Mouse (Mus musculus) left cerebral cortex, postnatal 36 days (tissue): ENCODE measurements at regions not wholly inside any gene's neighbourhood (a gene's known extent, or its start where the extent isn't known, plus 50 kb on each side); places are given as distances from the start of the nearest gene placed in this dataset.

Experiments
- DNase-seq, 2 experiments: peaks; one replicate each; pipeline ENCODE4 v3.0.0; 2021 to 2022; ENCODE audit warnings: low spot score in 2 of 2, mixed read lengths in 1 of 2
- intact Hi-C: fragments of 180-260 bp; cut with DNase I; formaldehyde crosslinking; loops from one replicate; pipeline ENCODE4 v1.15.1; 2025

DNA sequence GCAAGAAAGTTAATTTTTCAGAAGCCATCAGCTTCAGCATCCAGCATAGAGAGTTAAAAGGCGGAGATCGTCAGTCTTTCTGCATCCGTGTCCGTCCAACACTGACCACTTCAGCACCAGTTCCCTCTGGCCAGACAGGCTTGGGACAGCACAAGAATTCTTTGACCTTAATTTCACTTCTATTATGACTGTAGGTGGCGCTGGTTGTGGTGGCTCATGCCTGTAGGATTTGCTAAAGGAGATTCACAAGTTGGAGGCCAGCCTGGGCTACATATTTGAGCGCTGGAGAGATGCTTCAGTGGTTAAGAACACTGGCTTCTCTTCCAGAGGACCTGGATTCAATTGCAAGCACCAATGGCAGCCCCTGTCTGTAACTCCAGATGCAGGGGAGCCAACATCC is 66.0 kb downstream of the Amer2 start:
- no peak for DNase-seq
- intact Hi-C loops: loop anchor here (10.0 kb wide), 1 partner anchor 134 kb away; no protein-coding TSS in a partner anchor

GRCm38 (mm10) chr14:60443821-60444551 is 70.9 kb downstream of the Amer2 start:
- DNase-seq: no peak
- intact Hi-C loops: no loop called here

- intact Hi-C loops: no loop called here
Measured at GRCm38 (mm10) chr14:60444552-60444937, 71.5 kb downstream of the Amer2 start.

DNA sequence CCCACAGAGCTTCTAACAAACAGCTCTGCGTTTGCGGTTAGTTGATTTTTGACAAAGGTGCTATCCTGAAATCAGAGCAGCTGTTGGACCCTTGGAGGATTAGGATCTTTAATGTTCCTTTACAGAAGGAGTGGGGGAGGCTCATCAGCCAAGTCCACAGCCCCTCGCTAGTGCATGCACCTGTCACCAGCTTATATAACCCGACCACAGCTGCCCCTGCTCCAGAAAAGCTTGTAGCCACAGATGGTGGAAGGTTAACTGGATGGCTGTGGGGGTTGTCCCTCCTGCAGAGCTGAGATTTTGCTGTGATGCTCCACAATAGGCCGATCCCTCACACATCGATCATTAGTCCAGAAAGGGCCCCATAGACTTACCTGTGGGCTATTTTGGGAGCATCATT is 73.0 kb downstream of the Amer2 start:
- DNase-seq: no peak
- intact Hi-C loops: no loop called here

More at GRCm38 (mm10) chr14:60444552-60444937, 71.5 kb downstream of the Amer2 start:
- DNase-seq: no peak

DNA sequence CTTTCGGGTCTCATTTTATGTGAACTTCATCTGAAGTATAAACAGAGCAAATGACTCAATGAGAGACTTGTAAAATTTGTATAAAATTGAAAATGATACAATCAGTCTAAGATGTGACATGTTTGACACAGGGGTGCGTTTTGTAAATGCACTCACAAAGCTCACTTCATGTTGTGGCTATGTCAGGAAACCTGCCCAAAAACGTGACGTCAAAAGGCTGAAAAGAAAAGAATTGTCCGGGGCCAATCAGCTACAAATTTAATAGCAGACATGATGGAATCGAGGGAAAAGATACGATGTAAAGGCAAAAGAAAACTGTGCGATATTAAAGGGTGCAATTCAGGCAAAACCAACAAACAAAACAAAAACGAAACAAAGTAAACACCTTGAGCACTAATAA is 78.2 kb downstream of the Amer2 start:
- DNase-seq: no peak
- intact Hi-C loops: no loop called here

DNA sequence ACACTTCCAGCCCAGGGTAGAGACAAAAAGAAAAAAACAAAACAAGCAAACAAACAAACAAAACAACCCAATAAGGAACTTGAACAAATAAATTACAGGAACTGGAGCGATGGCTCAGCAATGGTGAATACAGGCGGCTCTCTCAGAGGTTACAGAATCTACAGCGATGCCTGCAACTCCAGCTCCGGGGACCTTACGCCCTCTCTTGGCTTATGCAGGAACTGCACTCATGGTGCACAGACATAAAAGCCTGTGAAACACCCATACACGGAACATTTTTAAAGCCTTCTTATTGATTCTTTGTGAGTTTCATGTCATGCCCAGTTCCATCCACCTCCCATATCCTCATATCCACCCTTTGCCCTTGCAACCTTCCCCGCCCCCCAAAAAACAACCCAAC is 78.6 kb downstream of the Amer2 start:
- DNase-seq: no peak

DNA sequence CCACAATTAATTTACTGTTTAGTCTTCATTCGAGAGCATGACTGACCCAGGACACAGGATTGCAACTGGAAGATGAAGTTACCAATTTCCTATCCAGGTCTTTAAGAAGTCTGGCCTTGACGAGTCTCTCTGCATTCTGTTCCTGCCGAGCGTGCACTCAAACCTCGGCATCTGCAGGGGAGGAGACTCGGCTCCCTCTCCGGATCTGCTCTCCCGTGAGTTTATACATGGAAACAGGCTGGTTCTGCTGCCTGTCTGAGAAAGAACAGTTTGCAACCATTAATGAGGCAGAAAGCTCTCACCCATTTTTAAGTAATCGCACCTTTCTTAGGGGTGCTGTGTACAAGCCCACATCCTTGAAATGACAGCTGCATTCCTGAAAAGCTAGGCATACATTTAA is 83.7 kb downstream of the Amer2 start:
- intact Hi-C loops: no loop called here
- DNase-seq: no peak

More for the DNA sequence above, 78.6 kb downstream of the Amer2 start:
- intact Hi-C loops: no loop called here

GRCm38 (mm10) chr14:60484996-60485888 is 112.2 kb downstream of the Amer2 start:
- intact Hi-C loops: no loop called here
- DNase-seq: peak; percentile 27 to 29

GRCm38 (mm10) chr14:60485889-60486274 is 112.8 kb downstream of the Amer2 start:
- DNase-seq: no peak
- intact Hi-C loops: no loop called here

DNA sequence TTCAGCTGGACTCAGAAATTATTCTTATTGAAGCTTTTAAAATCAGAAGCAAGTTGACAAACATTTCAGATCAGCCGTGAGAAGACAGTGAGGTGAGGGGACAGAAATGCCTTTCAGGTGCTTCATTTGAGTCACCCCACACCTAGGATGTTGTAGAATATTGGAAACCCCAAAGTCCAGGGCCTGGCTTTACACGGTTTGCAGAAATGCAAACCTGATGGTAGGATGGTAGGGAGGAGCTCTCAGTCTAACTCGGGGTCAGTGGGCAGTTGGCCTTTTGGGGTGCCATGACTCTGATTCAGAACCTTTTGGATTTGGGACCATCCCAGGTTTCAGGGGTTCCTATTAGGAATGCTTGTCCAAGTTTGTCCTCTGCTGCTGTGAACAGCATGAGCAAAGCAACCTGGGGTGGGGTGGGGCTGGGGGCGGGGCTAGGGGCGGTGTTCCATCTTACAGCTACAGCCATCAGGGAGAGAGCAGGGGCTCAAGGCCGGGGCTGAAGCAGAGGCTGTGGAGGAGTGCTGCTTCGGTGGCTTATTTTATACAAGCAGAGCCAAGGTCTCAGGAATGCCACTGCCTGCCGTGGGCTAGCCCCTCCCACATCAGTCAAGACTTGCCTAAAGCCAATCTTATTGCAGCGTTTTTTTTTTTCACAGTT is 113.3 kb downstream of the Amer2 start:
- DNase-seq: no peak
- intact Hi-C loops: no loop called here

GRCm38 (mm10) chr14:60489111-60489510 is 116.1 kb downstream of the Amer2 start:
- intact Hi-C loops: no loop called here
- DNase-seq: no peak

DNA sequence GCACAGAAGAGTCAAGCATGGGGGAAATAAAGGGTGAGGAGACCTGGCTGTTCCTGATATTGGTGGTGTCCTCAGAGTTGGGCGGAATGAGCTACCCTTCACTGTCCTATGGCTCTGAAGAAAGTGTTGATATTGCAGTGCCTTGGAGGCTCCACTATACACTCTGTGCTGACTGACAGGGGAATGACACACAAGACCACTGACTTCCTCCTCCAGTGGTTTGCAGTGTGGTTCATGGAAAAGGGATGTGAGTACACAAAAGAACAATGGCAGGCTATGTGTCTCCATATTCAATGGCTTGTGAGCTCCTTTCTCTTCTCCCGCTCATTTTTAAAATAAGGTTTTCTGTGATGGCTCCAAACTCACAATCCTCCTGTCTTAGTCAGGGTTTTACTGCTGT is 117.8 kb downstream of the Amer2 start:
- intact Hi-C loops: no loop called here
- no peak for DNase-seq

DNA sequence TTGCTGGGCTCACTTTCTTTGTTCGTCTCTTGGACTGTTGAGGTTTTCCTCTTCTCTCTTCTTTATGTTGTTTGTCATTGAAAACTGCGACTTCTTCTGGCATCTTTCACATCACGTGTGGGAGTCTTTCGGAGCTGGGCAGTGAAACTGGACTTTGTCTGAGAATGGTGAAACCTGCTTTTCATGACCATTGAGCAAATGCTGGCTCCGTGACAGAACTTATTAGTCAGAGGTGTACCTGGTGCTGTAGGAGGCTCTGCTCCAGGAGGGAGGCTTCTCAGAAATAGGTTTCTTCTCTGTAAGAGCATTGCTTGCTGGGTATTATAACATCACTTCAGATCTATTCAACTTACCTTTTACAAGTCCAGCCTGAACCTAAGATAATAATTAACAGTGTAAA is 122.4 kb downstream of the Amer2 start:
- intact Hi-C loops: no loop called here
- no peak for DNase-seq

DNA sequence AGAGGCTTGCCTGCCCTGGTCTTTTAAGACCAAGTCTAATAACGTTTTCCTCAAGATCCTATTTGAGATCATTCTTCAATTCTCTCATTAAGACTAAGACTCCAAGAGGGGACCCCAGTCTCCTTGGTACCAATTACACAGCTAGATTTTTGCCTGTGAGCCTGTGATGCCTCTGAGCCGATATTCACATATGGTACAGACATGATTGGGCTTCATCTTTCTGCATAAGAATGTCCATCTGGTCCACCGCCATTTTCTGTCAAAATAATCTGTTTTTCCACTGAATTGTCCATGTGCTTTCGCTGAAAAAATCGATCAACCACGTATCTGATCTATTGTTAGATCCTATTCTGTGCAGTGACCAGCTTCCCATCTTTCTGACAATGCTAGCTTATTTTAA is 129.5 kb downstream of the Amer2 start:
- intact Hi-C loops: loop anchor here (10.0 kb wide), 1 partner anchor 612 kb away; no protein-coding TSS in a partner anchor
- no peak for DNase-seq

DNA sequence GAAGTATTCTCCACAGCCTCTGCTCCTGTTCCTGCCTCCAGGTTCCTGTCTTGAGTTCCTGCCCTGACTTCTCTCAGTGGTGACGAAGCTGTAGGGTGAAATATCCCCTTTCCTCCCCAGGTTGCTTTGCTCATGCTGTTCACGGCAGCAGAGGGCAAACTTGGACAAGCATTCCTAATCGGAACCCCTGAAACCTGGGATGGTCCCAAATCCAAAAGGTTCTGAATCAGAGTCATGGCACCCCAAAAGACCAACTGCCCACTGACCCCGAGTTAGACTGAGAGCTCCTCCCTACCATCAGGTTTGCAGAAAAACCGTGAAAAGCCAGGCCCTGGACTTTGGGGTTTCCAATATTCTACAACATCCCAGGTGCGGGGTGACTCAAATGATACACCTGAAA is 128.7 kb upstream of the Spata13 start:
- DNase-seq: no peak
- intact Hi-C loops: loop anchor here (10.0 kb wide), 1 partner anchor 610 kb away; no protein-coding TSS in a partner anchor

DNA sequence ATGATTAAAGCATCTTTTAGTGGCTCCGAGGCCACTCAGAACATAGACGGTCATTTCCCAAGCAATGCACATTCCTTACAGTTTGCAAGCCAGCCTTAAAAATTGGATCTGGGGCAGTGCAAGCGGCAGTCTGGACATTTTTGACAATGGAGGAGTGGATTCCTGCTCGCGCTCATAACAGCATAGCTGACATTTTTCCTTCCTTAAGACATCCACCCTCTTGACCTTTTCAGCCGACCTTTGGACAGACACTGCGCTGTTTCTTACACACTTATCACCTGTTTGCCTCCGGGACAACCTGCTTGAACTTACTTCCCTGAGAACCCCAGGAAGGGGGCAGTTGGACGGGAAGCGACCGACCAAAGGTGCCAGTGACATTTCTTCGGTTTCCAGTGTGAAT is 127.5 kb upstream of the Spata13 start:
- DNase-seq: no peak
- intact Hi-C loops: loop anchor here (10.0 kb wide), 1 partner anchor 609 kb away; no protein-coding TSS in a partner anchor

DNA sequence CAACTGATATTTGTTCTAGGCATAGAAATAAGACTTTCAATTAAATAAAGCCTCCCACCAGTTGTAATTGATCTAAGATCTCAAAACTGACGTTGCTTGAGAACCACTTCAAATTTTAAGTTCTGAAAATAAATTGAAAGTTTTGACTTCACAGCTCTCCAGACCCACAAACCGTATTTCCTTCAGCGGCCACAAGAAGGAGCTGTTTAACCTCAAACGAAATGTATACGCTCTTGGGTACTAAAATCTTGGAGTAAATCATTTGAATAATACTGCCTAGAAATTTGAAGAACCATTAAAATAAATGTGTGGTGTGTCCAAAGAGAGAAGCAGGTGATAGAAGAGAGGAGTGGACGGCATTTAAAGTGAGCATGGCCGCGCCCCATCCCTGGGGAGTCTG is 120.2 kb upstream of the Spata13 start:
- intact Hi-C loops: loop anchor here (5.0 kb wide), 1 partner anchor 259 kb away; no protein-coding TSS in a partner anchor
- peak in 1 of 2 experiments; percentile 24 for DNase-seq

GRCm38 (mm10) chr14:60515094-60515786 is 118.6 kb upstream of the Spata13 start:
- no peak for DNase-seq

DNA sequence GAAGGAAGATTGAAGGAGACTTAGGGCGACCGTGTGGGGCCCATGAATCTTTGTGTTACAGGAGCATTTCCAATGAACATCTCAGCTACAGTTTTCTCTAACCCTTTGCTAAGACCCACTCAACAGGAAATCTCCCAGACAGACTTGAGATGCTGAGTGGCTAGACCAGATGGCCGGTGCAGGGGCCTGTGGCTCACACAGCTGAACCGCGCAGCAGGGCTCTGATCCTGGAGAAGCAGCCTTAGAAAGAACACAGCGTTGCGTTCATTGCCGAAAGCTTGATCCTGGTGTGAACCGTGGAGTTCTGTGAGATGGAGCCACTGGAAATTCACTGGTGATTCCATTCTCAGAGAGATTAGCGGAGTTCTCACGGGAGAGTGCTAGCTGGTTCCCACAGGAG is 115.9 kb upstream of the Spata13 start:
- intact Hi-C loops: no loop called here
- no peak for DNase-seq

More at GRCm38 (mm10) chr14:60515094-60515786, 118.6 kb upstream of the Spata13 start:
- intact Hi-C loops: no loop called here

DNA sequence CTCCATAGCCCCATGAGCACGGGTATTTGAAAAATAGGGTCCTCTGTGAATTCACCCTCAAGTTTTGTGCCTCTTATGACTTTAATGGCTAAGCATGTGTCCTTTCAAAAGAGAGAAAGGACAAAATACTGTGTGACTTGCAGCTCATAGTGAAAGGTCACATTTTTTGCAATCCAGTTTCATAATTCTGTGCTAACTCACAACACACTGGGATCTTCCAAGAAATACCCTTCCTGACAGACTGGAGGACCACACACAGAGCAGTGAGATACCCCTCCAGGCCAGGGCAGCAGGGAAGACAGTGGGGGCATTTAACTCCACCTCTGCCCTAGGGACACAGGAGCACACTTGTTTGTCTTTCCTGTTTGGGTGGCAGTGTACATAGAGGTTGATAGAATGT is 110.8 kb upstream of the Spata13 start:
- intact Hi-C loops: no loop called here
- no peak for DNase-seq
